Mouse (Mus musculus): Measurements from ENCODE around the gene Mknk2. TPM values are rescaled to one million over a fixed set of nuclear protein-coding genes. Genes with fewer than 3 reads are reported as not detected.

Gene Mknk2
- polyA plus RNA-seq, 1 experiment from 2014 or later: 82.1 TPM

GRCm38 (mm10) chr10:80700732-80701131 is 22.8 kb upstream of the Mknk2 start:
- H3K9me3 ChIP-seq (ENCODE audit: control insufficient read depth, low read length): no peaks in the 10 kb centered on the region
- 34% methylated on average over 4 of the region's 4 CpGs for WGBS
- H3K4me1 ChIP-seq (replicated peaks; ENCODE audit: control insufficient read depth, insufficient read depth, low read length): peaks cover 38% of the 10 kb centered on the region
- H3K27me3 ChIP-seq (ENCODE audit: control insufficient read depth, insufficient read depth, low read depth, low read length): no peaks in the 10 kb centered on the region
- ATAC-seq (ENCODE audit: low read depth): no peak
- H3K27ac ChIP-seq (ENCODE audit: low read length): no peak overlapping the region
- no peaks in the 10 kb centered on the region for H3K36me3 ChIP-seq (ENCODE audit: control insufficient read depth, insufficient read depth, low read length)
- peak overlapping the region; percentile 71 for H3K4me3 ChIP-seq (ENCODE audit: low read length)
- H3K4me2 ChIP-seq (ENCODE audit: low read depth, low read length): peak overlapping the region; percentile 60
- peak overlapping the region; percentile 81; the same call in 1 of the 2 replicates for H3K9ac ChIP-seq (ENCODE audit: low read length)

DNA sequence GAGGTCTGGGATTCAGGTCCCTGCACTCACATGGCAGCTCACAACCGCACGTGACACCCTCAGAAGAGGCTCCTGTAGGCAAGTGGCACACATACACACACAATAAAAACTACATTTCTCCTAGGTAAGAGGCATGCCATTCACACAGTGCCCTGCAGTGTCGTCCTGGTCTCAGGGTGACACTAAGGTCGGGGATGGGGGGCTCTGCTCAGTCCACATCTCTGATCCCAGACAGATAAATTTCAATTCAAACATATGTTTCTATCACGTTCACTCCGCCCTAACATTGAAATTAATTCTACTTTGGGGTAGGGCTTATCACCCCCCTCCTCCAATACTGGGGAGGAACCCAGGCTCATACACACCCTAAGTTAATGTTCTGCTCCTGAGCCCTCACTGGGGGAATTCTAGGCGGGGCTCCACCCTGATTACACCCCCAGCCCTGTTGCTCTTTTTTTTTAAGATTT is 22.2 kb upstream of the Mknk2 start:
- Histone ChIP-seq H3K4me2 (ENCODE audit: low read depth, low read length) (no peak overlapping the region), H3K4me3 (ENCODE audit: low read length) (no peak overlapping the region), H3K9me3 (ENCODE audit: control insufficient read depth, low read length) (no peaks in the 10 kb centered on the region), H3K36me3 (ENCODE audit: control insufficient read depth, insufficient read depth, low read length) (no peaks in the 10 kb centered on the region), H3K27me3 (ENCODE audit: control insufficient read depth, insufficient read depth, low read depth, low read length) (no peaks in the 10 kb centered on the region), H3K27ac (ENCODE audit: low read length) (no peak overlapping the region), H3K9ac (ENCODE audit: low read length) (peak overlapping the region; percentile 42), H3K4me1 (replicated peaks; ENCODE audit: control insufficient read depth, insufficient read depth, low read length) (peaks cover 45% of the 10 kb centered on the region)
- no peak for ATAC-seq (ENCODE audit: low read depth)
- WGBS: 80% methylated on average over 7 of the region's 7 CpGs

DNA sequence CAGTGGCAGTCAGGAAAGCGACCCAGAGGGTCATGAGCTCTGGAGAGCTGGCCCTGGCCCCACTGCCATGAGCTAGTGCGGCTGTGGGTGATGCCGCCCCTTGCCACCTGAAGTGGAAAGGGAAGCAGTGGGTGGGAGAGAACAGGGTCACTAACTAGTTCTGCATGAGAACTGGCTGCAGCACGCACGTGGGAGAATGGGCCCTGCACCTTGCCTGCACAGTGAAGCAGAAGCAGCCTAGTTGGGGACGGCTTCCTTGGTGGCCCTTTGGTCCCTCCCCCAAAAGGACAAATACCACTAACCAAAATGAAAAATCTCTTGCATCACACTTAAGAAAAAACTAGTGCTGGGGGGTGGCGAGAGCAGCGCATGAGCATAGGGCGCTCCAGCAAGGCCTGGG is 20.7 kb upstream of the Mknk2 start:
- Histone ChIP-seq H3K4me1 (replicated peaks; ENCODE audit: control insufficient read depth, insufficient read depth, low read length) (peaks cover 44% of the 10 kb centered on the region), H3K36me3 (ENCODE audit: control insufficient read depth, insufficient read depth, low read length) (no peaks in the 10 kb centered on the region), H3K9ac (ENCODE audit: low read length) (no peak overlapping the region), H3K27me3 (ENCODE audit: control insufficient read depth, insufficient read depth, low read depth, low read length) (no peaks in the 10 kb centered on the region), H3K27ac (ENCODE audit: low read length) (no peak overlapping the region), H3K4me3 (ENCODE audit: low read length) (no peak overlapping the region), H3K9me3 (ENCODE audit: control insufficient read depth, low read length) (no peaks in the 10 kb centered on the region), H3K4me2 (ENCODE audit: low read depth, low read length) (no peak overlapping the region)
- WGBS: 88% methylated on average over 9 of the region's 9 CpGs
- no peak for ATAC-seq (ENCODE audit: low read depth)

DNA sequence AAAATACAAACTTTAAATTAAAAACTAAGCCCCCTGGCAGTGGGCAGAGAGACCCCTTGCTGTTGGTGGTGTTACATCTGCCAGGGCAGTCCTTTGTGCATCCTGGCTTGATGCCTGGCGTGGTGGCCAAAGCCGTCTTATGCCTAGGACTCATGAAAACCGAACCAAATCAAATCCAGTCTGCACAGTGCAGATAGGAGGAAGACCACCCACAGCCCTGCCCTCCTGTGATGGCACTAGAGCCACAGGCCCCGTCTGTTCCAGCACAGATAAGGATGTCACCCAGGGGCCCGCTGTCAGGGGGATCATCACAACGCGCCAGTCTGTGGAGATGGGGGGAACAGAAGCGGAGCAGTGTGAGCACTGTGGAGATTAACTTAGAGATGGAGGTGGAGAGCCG is 19.9 kb upstream of the Mknk2 start:
- H3K4me1 ChIP-seq (replicated peaks; ENCODE audit: control insufficient read depth, insufficient read depth, low read length): peaks cover 36% of the 10 kb centered on the region
- H3K27me3 ChIP-seq (ENCODE audit: control insufficient read depth, insufficient read depth, low read depth, low read length): no peaks in the 10 kb centered on the region
- no peaks in the 10 kb centered on the region for H3K9me3 ChIP-seq (ENCODE audit: control insufficient read depth, low read length)
- 0 out of 2 replicates have a peak overlapping the region, but pooled peaks have one; percentile 16 for H3K9ac ChIP-seq (ENCODE audit: low read length)
- no peak overlapping the region for H3K4me3 ChIP-seq (ENCODE audit: low read length)
- H3K4me2 ChIP-seq (ENCODE audit: low read depth, low read length): no peak overlapping the region
- no peak overlapping the region for H3K27ac ChIP-seq (ENCODE audit: low read length)
- 76% methylated on average over 9 of the region's 9 CpGs for WGBS
- ATAC-seq (ENCODE audit: low read depth): no peak
- H3K36me3 ChIP-seq (ENCODE audit: control insufficient read depth, insufficient read depth, low read length): no peaks in the 10 kb centered on the region

DNA sequence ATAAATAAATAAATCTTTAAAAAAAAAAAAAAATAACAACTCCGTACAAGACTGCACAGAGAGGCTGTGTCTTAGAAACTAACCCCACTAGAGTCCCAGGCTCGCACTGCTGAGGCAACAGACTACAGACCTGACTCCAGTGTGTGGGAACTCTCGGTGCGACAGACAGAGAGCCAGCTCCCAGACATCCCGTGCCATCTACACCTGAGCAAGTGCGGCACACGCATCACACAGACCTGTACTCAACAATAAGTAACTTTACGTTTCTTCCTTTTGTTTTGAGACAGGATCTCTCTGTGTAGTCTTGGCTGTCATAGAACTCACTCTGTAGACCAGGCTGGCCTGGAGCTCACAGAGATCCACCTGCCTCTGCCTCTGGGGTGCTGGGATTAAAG is 19.5 kb upstream of the Mknk2 start:
- Histone ChIP-seq H3K27me3 (ENCODE audit: control insufficient read depth, insufficient read depth, low read depth, low read length) (no peaks in the 10 kb centered on the region), H3K4me1 (replicated peaks; ENCODE audit: control insufficient read depth, insufficient read depth, low read length) (peaks cover 36% of the 10 kb centered on the region), H3K9ac (ENCODE audit: low read length) (0 out of 2 replicates have a peak overlapping the region, but pooled peaks have one; percentile 16), H3K4me2 (ENCODE audit: low read depth, low read length) (no peak overlapping the region), H3K27ac (ENCODE audit: low read length) (no peak overlapping the region), H3K9me3 (ENCODE audit: control insufficient read depth, low read length) (no peaks in the 10 kb centered on the region), H3K36me3 (ENCODE audit: control insufficient read depth, insufficient read depth, low read length) (no peaks in the 10 kb centered on the region), H3K4me3 (ENCODE audit: low read length) (no peak overlapping the region)
- 87% methylated on average over 8 of the region's 8 CpGs for WGBS
- no peak for ATAC-seq (ENCODE audit: low read depth)

DNA sequence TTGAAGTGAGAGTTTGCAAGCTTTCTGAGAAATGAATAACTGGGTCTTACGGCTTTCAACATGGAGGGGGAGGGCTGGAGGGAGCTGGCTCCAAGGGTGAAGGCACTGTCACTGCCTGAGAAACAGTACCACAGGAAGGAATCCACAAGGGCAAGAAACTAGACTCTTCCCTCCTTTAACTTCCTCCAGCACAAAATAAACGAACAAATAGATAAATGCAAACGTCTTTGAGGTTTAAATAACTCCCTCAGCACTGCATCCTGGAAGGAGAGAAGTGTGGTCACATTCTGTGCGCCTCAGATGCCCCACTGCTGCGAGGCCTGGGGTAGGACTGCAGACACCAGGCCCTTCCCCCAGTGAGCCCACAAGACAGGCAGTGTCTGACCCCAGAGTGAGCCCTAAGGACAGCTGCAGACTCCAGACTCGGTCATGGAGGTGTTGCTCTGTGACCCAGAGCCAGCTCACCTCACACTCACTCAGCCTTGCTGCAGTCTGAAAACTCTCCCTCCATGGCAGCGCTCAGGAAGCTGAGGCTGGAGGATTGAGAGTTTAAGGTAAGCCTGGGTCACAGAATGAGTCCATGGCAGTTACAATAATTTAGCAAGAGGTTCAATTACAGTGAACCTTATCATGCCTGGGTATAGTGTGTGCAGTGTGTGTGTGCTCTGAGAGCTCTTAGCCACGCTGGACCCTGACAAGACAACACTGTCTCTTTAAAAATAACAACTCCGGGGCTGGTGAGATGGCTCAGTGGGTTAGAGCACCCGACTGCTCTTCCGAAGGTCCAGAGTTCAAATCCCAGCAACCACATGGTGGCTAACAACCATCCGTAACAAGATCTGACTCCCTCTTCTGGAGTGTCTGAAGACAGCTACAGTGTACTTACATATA is 18.8 kb upstream of the Mknk2 start:
- 42% methylated on average over 11 of the region's 12 CpGs for WGBS
- Histone ChIP-seq H3K27me3 (ENCODE audit: control insufficient read depth, insufficient read depth, low read depth, low read length) (no peaks in the 10 kb centered on the region), H3K4me2 (ENCODE audit: low read depth, low read length) (peak overlapping the region; percentile 5; the same call in 1 of the 2 replicates), H3K4me3 (ENCODE audit: low read length) (no peak overlapping the region), H3K27ac (ENCODE audit: low read length) (peak overlapping the region; percentile 92), H3K9me3 (ENCODE audit: control insufficient read depth, low read length) (no peaks in the 10 kb centered on the region), H3K4me1 (replicated peaks; ENCODE audit: control insufficient read depth, insufficient read depth, low read length) (peaks cover 36% of the 10 kb centered on the region), H3K9ac (ENCODE audit: low read length) (peak overlapping the region; percentile 44), H3K36me3 (ENCODE audit: control insufficient read depth, insufficient read depth, low read length) (no peaks in the 10 kb centered on the region)
- ATAC-seq (ENCODE audit: low read depth): no peak

- Histone ChIP-seq H3K27me3 (ENCODE audit: control insufficient read depth, insufficient read depth, low read depth, low read length) (no peaks in the 10 kb centered on the region), H3K36me3 (ENCODE audit: control insufficient read depth, insufficient read depth, low read length) (no peaks in the 10 kb centered on the region), H3K9me3 (ENCODE audit: control insufficient read depth, low read length) (no peaks in the 10 kb centered on the region), H3K4me1 (replicated peaks; ENCODE audit: control insufficient read depth, insufficient read depth, low read length) (peaks cover 32% of the 10 kb centered on the region), H3K9ac (ENCODE audit: low read length) (peak overlapping the region; percentile 44; the same call in 1 of the 2 replicates), H3K4me3 (ENCODE audit: low read length) (no peak overlapping the region), H3K4me2 (ENCODE audit: low read depth, low read length) (peak overlapping the region; percentile 5; the same call in 1 of the 2 replicates), H3K27ac (ENCODE audit: low read length) (peak overlapping the region; percentile 92)
- 37% methylated on average over 10 of the region's 10 CpGs for WGBS
- ATAC-seq (ENCODE audit: low read depth): peak; percentile 31; the same call in 1 of the 2 replicates
Measured at GRCm38 (mm10) chr10:80695801-80696501, 18.0 kb upstream of the Mknk2 start.

DNA sequence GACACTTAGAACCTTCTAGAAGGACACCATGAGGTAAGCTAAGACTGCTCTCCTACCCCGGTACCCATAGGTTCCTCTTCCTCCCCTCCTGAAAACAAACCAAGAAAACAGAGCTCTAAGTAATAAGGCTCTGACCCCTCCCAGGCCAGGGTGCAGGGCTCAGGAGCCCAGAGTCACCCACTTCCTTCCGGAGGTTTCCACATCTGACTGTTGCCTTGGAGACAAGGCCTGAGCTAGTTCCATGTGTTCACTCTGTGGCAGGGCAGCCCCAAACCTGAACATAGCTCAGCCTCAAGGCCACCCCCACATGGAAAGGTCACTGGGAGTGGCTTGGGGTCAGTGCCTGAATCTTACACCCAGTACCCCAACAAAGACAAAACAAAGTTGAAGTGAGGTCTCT is 17.3 kb upstream of the Mknk2 start:
- WGBS: 38% methylated on average over 2 of the region's 2 CpGs
- H3K9ac ChIP-seq (ENCODE audit: low read length): no peak overlapping the region
- H3K4me3 ChIP-seq (ENCODE audit: low read length): no peak overlapping the region
- H3K27ac ChIP-seq (ENCODE audit: low read length): peak overlapping the region; percentile 59
- peak; percentile 55 for ATAC-seq (ENCODE audit: low read depth)
- H3K9me3 ChIP-seq (ENCODE audit: control insufficient read depth, low read length): no peaks in the 10 kb centered on the region
- no peak overlapping the region for H3K4me2 ChIP-seq (ENCODE audit: low read depth, low read length)
- H3K36me3 ChIP-seq (ENCODE audit: control insufficient read depth, insufficient read depth, low read length): peaks cover 3% of the 10 kb centered on the region; the same call in 1 of the 2 replicates
- H3K27me3 ChIP-seq (ENCODE audit: control insufficient read depth, insufficient read depth, low read depth, low read length): no peaks in the 10 kb centered on the region
- peaks cover 24% of the 10 kb centered on the region for H3K4me1 ChIP-seq (replicated peaks; ENCODE audit: control insufficient read depth, insufficient read depth, low read length)

All from lung, embryonic 16.5 days (tissue).